Mouse (Mus musculus) hindbrain, embryonic 13.5 days (tissue): ENCODE measurements around the gene Ice2. TPM values are rescaled to one million over a fixed set of nuclear protein-coding genes. Genes with fewer than 3 reads are reported as not detected.

Experiments used
- ATAC-seq: fragments of 200-750 bp; cut with Nextera tagmentation; 2 replicates; pipeline ENCODE4 v1.8.0; 2017; ENCODE audit warnings: moderate TSS enrichment; ENCODE audit not compliant: low FRiP score
- H3K27ac ChIP-seq: fragments of 300-500 bp; sonication (generic); 2 replicates; pipeline ENCODE4 v1.5.1; 2015; ENCODE audit warnings: inconsistent platforms, mild to moderate bottlenecking, moderate library complexity
- H3K27me3 ChIP-seq: fragments of 300-500 bp; sonication (generic); 2 replicates; pipeline ENCODE4 v1.6.1; 2015; ENCODE audit warnings: mild to moderate bottlenecking, inconsistent platforms
- H3K36me3 ChIP-seq: fragments of 300-500 bp; sonication (generic); 2 replicates; pipeline ENCODE4 v1.6.1; 2015; ENCODE audit warnings: mild to moderate bottlenecking, inconsistent platforms
- H3K4me1 ChIP-seq: fragments of 300-500 bp; sonication (generic); replicated peaks from 2 replicates; pipeline ENCODE4 v1.6.1; 2015; ENCODE audit warnings: inconsistent platforms
- H3K4me2 ChIP-seq: fragments of 300-500 bp; sonication (generic); 2 replicates; pipeline ENCODE4 v1.6.1; 2015; ENCODE audit warnings: inconsistent platforms, mild to moderate bottlenecking, moderate library complexity
- H3K4me3 ChIP-seq: fragments of 300-500 bp; sonication (generic); 2 replicates; pipeline ENCODE4 v1.5.1; 2015; ENCODE audit warnings: mild to moderate bottlenecking, inconsistent platforms
- H3K9ac ChIP-seq: fragments of 300-500 bp; sonication (generic); 2 replicates; pipeline ENCODE4 v1.6.1; 2015; ENCODE audit warnings: mild to moderate bottlenecking, inconsistent platforms
- H3K9me3 ChIP-seq: fragments of 300-500 bp; sonication (generic); 2 replicates; pipeline ENCODE4 v1.6.1; 2016; ENCODE audit warnings: inconsistent platforms
- WGBS: fragments of 180-500 bp; shearing (Covaris S2); methylation state at CpG from one replicate; pipeline ENCODE4 v1.1.7; 2015; 5-methylcytosine and 5-hydroxymethylcytosine counted together
- microRNA-seq: library from miRNA; unstranded; fragments of <30 nt; microRNA quantifications from one replicate; pipeline ENCODE4, GENCODE M21; 2016
- polyA plus RNA-seq: library from polyadenylated mRNA; unstranded; fragments of >200 nt; fragmentation: Nextera tagmentation; extraction: Ambion mirVana; gene quantifications from 2 replicates; pipeline ENCODE4 v1.2.1, GENCODE M21; 2015

Ice2 gene
- polyA plus RNA-seq, 1 experiment from 2014 or later, result 12.5 TPM

GRCm38 (mm10) chr9:69467310-69467939 is 69.7 kb downstream of the Ice2 start:
- Histone ChIP-seq H3K36me3 (no peaks in the 10 kb centered on the region), H3K4me3 (no peak overlapping the region), H3K9me3 (no peaks in the 10 kb centered on the region), H3K4me2 (no peak overlapping the region), H3K4me1 (peaks cover 32% of the 10 kb centered on the region), H3K27ac (no peak overlapping the region), H3K27me3 (no peaks in the 10 kb centered on the region), H3K9ac (no peak overlapping the region)
- WGBS, result 64% methylated on average over 10 of the region's 10 CpGs
- ATAC-seq, result peak; percentile 19; the same call in 1 of the 2 replicates

GRCm38 (mm10) chr9:69468991-69469390 is 71.3 kb downstream of the Ice2 start:
- Histone ChIP-seq H3K4me3 (no peak overlapping the region), H3K4me1 (peaks cover 35% of the 10 kb centered on the region), H3K36me3 (no peaks in the 10 kb centered on the region), H3K27ac (no peak overlapping the region), H3K9ac (peak overlapping the region; percentile 44; the same call in 1 of the 2 replicates), H3K27me3 (no peaks in the 10 kb centered on the region), H3K4me2 (no peak overlapping the region), H3K9me3 (no peaks in the 10 kb centered on the region)
- 11% methylated on average over 9 of the region's 9 CpGs for WGBS
- 0 out of 2 replicates have a peak, but pooled peaks have one; percentile 49 for ATAC-seq

- H3K27me3 ChIP-seq, result no peaks in the 10 kb centered on the region
- H3K27ac ChIP-seq, result peak overlapping the region; percentile 30; the same call in 1 of the 2 replicates
- 70% methylated on average over 5 of the region's 5 CpGs for WGBS
- H3K9me3 ChIP-seq, result no peaks in the 10 kb centered on the region
- no peak overlapping the region for H3K4me2 ChIP-seq
- no peak overlapping the region for H3K9ac ChIP-seq
- H3K4me1 ChIP-seq, result peaks cover 35% of the 10 kb centered on the region
- H3K36me3 ChIP-seq, result no peaks in the 10 kb centered on the region
- no peak overlapping the region for H3K4me3 ChIP-seq
- no peak for ATAC-seq
Measured at GRCm38 (mm10) chr9:69470362-69470761, 72.7 kb downstream of the Ice2 start.

- peak overlapping the region; percentile 30; the same call in 1 of the 2 replicates for H3K27ac ChIP-seq
- no peak overlapping the region for H3K9ac ChIP-seq
- 18% methylated on average over 6 of the region's 6 CpGs for WGBS
- peaks cover 35% of the 10 kb centered on the region for H3K4me1 ChIP-seq
- no peak overlapping the region for H3K4me3 ChIP-seq
- no peaks in the 10 kb centered on the region for H3K9me3 ChIP-seq
- H3K36me3 ChIP-seq, result no peaks in the 10 kb centered on the region
- H3K4me2 ChIP-seq, result no peak overlapping the region
- no peaks in the 10 kb centered on the region for H3K27me3 ChIP-seq
- no peak for ATAC-seq
Measured at GRCm38 (mm10) chr9:69470921-69471320, 73.2 kb downstream of the Ice2 start.

GRCm38 (mm10) chr9:69472724-69473123 is 75.0 kb downstream of the Ice2 start:
- no peak for ATAC-seq
- WGBS, result 80% methylated on average over 6 of the region's 6 CpGs
- H3K27ac ChIP-seq, result 0 out of 2 replicates have a peak overlapping the region, but pooled peaks have one; percentile 12

GRCm38 (mm10) chr9:69475873-69476272 is 78.2 kb downstream of the Ice2 start:
- Histone ChIP-seq H3K36me3 (no peaks in the 10 kb centered on the region), H3K4me1 (peaks cover 8% of the 10 kb centered on the region), H3K4me3 (no peak overlapping the region), H3K9me3 (no peaks in the 10 kb centered on the region), H3K9ac (no peak overlapping the region), H3K4me2 (no peak overlapping the region), H3K27me3 (no peaks in the 10 kb centered on the region), H3K27ac (no peak overlapping the region)
- ATAC-seq, result no peak
- 87% methylated on average over 6 of the region's 6 CpGs for WGBS

More at GRCm38 (mm10) chr9:69472724-69473123, 75.0 kb downstream of the Ice2 start:
- no peak overlapping the region for H3K4me2 ChIP-seq
- H3K9me3 ChIP-seq, result no peaks in the 10 kb centered on the region
- H3K27me3 ChIP-seq, result no peaks in the 10 kb centered on the region
- no peak overlapping the region for H3K9ac ChIP-seq
- H3K36me3 ChIP-seq, result no peaks in the 10 kb centered on the region
- no peak overlapping the region for H3K4me3 ChIP-seq
- peaks cover 35% of the 10 kb centered on the region for H3K4me1 ChIP-seq

GRCm38 (mm10) chr9:69477195-69477823 is 79.6 kb downstream of the Ice2 start:
- no peak for ATAC-seq
- 70% methylated on average over 14 of the region's 14 CpGs for WGBS
- H3K27ac ChIP-seq, result no peak overlapping the region

GRCm38 (mm10) chr9:69477824-69478222 is 80.1 kb downstream of the Ice2 start:
- H3K9me3 ChIP-seq, result no peaks in the 10 kb centered on the region
- no peaks in the 10 kb centered on the region for H3K36me3 ChIP-seq
- H3K9ac ChIP-seq, result no peak overlapping the region
- no peak overlapping the region for H3K4me2 ChIP-seq
- peaks cover 4% of the 10 kb centered on the region; the same call in 1 of the 2 replicates for H3K27me3 ChIP-seq
- 74% methylated on average over 6 of the region's 6 CpGs for WGBS
- H3K4me3 ChIP-seq, result no peak overlapping the region
- H3K4me1 ChIP-seq, result peaks cover 2% of the 10 kb centered on the region; the same call in 1 of the 2 replicates
- no peak for ATAC-seq
- no peak overlapping the region for H3K27ac ChIP-seq

More at GRCm38 (mm10) chr9:69477195-69477823, 79.6 kb downstream of the Ice2 start:
- Histone ChIP-seq H3K4me3 (no peak overlapping the region), H3K4me2 (no peak overlapping the region), H3K4me1 (peaks cover 4% of the 10 kb centered on the region; the same call in 1 of the 2 replicates), H3K9ac (no peak overlapping the region), H3K9me3 (no peaks in the 10 kb centered on the region), H3K27me3 (0 out of 2 replicates have a peak, but pooled peaks cover 2% of the 10 kb centered on the region), H3K36me3 (no peaks in the 10 kb centered on the region)

- Histone ChIP-seq H3K4me2 (no peak overlapping the region), H3K9ac (no peak overlapping the region), H3K27me3 (peaks cover 10% of the 10 kb centered on the region; the same call in 1 of the 2 replicates), H3K36me3 (no peaks in the 10 kb centered on the region), H3K9me3 (no peaks in the 10 kb centered on the region), H3K4me3 (no peak overlapping the region), H3K4me1 (peaks cover 12% of the 10 kb centered on the region; the same call in 1 of the 2 replicates), H3K27ac (no peak overlapping the region)
- ATAC-seq, result no peak
- 8% methylated on average over 1 of the region's 1 CpGs for WGBS
Measured at GRCm38 (mm10) chr9:69480344-69480743, 82.6 kb downstream of the Ice2 start.

Small RNA genes within 50 kb of the gene (microRNA-seq; reads per million reads assigned to microRNA genes)
- not detected for gene Mir3109

Other genes with a start within 250 kb of the Ice2 start
- gene Anxa2, start 55.7 kb downstream of the Ice2 start, polyA plus RNA-seq, result 187 TPM in 2 replicates